Mouse (Mus musculus) layer of hippocampus, postnatal 10 days (tissue): ENCODE results near the gene Srrm4. TPM values are rescaled to one million over a fixed set of nuclear protein-coding genes. Genes with fewer than 3 reads are reported as not detected.
"Not testable (repeated sequence)": the region's sequence is repeated elsewhere in the genome, so short reads cannot be mapped to it uniquely, and the experiment has no call there.

Source experiments
- DNase-seq, 2 experiments: peaks; one replicate each; pipeline ENCODE4 v3.0.0; 2021; ENCODE audit warnings: low spot score in 2 of 2
- total RNA-seq, 2 experiments: library from RNA; stranded (reverse); gene quantifications; 2 replicates each; pipeline ENCODE4 v1.2.3; 2021

Gene Srrm4
- total RNA-seq, 2 experiments from 2014 or later: 38.3 to 38.8 TPM

DNA sequence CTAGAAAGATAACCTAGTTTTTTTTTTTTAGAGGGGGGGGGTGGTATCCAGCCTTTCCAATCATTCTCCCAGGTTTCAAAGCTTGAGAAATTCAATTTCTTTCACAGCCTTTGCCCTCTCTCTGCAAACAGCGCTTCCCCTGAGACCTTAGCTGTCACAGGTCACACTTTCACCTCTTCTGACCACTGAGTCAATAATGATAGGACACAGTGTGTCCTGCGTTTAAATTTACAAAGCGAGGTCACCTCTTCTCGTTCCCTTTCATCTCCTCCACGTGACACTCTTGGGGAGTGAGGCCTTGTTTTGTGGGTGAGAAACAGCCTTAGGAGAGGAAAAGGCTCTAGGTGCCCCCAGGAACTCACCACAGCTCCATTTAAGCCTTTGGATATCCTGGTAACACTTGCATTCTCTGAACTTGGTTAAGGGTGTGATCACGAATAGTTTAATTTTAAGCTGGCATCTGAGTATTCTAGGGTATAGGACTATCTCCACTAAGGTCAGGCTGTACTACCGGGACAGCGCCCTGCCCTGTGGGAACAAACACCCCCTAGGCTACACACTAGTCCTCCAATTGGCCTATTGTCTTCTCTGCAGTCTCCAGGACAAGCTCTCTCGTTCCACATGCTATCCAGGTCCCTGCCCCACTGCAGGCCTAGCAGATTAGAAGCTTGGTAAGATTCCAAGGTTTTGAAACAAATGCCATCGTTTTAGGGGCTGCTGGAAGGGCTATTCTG lies 145.8 kb downstream of the Srrm4 start:
- no peak for DNase-seq

DNA sequence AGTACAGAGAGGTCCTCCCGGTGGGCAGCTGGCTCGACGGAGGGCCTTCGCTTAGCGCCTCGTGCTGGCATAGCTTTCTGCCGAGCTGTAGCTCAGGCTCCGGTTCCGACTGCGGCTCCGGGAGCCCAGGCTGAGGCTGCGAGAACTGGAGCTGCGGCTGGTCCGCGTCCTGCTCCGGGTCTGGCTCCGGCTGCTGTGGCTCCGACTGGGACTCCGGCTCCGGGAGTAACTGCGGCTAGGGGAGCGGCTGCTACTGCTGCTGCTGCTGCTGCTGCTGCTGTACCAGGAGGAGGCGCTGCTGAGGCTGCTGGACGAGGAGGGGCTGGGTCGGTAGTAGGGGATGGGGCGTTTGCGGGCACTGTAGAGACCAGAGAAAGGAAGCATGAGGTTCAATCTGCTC lies 147.1 kb downstream of the Srrm4 start:
- peak; percentile 68 to 74 for DNase-seq

DNA sequence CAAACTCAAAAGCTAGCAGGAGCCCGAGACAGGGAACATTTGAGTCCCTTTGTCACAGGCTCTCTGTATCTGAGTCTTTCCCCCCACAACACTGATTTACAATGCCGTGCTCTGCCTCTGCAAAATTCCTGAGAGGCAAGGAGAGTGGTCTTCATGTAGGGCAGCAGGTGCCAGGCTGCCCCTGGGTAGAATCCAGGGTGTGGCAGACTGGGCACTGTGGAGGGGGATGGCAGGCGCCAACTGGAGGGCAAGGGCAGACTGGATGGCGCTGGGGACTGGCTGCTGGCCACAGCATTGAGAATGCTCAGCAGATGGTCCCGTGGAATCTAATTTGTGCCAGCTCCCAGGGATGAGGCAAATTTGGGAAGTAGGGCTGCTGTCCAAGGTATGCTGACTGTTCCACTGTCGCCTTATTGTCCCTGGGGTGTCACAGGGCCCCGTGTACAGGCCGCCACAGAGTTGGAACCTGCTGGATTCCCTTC lies 148.1 kb downstream of the Srrm4 start:
- DNase-seq: peak; percentile 57 to 71

DNA sequence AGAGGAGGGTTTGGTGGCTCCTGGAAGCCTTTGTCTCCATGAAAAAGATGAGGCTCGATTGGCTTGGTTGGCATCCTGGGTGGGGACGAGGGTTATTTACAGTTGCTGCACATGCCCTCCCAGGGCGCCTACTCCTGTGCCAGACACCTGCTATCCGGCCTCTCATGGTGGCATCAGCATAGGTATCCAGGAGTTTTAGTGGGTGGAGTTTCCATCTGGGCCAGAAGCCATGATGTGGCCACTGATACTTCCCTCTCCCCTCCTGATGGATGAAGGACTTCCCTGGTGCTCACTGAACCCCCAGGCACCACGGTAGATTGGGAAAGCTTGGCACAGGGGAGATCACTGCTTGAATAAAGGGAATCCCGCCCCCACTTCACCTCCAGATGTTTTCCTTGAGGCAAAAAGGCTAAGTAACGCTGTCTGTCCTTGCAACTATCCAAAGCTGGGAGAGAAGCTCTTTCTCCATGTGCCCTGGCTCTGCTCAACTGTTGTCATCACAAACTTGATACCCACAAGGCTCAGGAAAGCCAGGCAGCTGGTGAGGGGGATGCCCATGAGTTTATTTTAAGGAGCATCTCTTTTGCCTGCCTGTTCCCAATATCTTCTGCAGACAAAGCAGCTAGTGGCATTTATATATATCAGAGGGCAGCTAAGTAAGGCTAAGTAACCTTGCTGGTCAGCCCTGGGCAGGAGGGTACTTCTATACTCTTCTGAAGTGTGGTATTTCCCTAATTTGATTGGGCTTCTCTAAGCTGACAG lies 148.7 kb downstream of the Srrm4 start:
- DNase-seq: peak; percentile 22 to 36

DNA sequence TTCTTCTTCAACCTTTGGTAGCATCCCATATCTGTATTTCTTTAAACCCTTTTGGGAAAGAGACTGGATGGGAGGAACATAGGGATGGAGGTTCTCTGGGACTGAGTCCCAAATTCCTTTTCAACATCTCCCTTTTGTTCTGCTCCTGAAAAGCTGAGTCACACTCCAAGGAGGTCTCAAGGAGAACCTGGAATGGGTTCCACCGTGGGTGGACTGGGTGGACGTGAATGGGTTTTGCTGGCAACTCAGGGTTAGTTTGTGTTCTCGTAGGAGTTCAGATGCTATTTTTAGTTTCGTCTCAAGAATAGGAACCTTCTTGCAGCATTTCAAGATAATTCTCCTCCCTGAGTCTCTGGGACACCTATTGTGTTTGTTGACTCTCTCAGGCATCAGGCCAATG lies 151.4 kb downstream of the Srrm4 start:
- no peak for DNase-seq

DNA sequence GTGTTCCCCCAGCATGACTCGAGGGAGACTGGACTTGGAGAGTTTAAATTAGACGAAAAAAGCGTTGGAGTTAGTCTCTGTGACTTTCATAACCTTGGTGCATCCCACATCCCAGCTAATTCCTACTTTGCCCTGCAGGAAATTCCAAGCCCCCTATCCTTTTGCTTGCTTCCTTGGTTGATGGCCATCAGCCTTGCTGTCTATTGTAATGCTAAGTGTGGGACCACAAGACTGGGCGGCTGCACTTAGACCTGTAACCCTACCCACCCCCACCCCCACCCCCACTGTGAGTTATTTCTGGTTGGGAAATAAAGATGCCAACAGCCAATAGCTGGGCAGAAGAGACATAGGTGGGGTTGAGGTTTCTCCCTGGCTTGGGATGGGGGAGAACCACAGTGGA lies 153.3 kb downstream of the Srrm4 start:
- DNase-seq: no peak

DNA sequence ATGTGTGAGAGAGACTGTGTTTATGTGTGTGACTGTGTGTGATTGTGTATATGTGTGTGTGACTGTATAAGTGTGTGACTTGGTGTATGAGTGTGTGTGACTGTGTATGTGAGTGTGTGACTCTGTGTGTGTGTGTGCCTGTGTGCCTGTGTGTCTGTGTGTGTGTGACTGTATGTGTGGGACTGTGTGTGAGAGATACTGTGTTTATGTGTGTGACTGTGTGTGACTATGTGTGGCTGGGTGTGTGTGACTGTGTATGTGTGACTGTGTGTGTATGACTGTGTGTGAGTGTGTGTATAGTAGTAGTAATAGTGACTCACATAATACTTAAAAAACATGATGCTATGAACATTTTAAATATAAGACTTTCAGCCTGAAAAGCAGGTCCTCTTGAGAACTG lies 155.5 kb downstream of the Srrm4 start:
- no peak for DNase-seq

DNA sequence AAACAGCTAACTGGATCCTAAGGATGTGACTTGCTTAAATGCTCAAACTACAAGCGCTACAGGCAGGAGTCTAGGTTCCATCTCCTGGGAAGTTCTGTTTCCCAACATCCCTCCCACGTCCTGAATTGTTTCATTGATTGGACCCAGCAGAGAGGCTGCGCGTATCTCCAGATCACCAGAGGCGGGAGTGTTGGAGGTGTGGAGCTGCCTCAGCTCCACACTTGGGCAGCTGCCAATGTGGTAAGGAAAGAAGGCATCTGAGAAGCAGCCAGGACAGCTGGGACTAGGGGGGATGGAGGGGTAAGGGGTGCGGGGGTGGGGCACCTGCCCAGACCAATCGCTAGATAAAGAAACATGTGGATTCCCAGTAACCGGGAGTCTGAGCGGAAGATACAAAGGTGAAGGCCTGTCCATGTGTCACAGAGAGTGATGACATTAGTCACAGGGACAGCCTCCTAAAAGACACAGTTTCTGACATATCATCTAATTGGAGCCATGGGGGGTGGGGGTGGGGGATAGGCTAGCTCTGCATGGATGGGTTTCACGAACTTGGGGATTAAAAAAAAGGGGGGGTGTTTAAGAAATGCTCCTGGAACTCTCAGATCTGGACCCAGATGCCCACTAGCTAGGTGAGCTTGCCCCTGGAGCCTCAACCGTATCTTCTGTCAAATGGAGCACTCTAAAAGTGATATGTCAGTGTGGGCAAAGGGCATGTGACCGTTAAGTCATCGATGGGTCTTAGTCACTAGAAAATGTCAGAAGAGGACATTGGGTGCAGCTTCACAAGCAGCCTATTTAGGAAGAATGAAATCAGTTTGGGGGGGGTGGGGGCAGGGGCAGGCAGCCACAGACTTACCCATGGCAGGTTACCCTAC lies 156.4 kb downstream of the Srrm4 start:
- no peak for DNase-seq

DNA sequence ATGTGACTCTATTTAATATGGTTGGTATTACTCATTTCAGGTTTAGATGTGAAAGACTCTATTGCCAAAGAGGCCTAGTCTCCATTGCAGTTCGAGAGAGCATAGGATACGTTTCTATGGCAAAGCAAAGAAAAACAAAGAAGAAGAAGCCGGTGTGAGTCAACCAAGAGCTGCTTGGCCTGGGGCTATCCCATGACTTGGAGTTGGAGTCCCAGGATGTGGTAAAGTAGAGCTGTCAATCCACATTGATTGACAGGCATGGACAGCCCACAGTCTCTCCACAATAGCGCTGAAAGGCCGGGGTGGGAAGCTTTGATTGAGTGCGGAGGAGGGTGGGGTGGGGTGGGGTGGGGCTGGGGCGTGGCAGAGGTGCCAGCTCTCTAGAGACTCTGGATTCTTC lies 158.7 kb downstream of the Srrm4 start:
- no peak for DNase-seq

DNA sequence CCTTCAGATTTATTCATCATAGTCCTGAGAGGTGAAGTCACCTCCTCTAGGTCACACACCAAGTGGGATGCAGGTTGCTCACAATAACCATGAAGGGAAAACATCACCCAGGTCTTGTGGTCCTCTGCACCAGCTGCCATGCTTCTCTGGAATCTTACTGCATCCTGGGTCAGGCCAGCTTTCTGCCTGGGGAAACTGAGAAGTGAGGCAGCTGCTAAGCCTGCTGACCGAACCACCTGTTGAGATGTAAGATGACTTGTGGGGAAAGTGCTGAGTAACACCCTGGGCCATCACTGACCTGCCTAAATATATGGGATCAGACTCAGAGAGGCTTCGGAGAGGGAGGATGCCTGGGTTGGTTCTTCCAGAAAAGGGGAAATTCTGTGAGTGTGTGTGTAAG lies 164.9 kb downstream of the Srrm4 start:
- DNase-seq: no peak

DNA sequence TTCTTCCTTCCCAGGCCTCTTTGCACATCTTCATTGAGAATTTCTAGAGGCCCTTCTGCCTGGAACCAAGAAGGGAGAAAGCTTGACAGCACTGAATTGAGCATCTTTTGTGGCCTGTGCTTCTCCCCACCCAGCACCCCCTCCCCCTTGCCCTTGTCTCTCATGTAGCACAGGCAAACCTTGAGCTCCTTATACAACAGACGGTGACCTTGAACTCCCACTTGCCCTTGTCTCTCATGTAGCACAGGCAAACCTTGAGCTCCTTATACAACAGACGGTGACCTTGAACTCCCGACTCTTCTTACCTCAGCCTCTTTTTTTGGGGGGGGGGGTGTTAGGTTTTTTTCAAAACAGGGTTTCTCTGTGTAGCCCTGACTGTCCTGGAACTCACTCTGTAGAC lies 165.9 kb downstream of the Srrm4 start:
- DNase-seq: not testable (repeated sequence)

DNA sequence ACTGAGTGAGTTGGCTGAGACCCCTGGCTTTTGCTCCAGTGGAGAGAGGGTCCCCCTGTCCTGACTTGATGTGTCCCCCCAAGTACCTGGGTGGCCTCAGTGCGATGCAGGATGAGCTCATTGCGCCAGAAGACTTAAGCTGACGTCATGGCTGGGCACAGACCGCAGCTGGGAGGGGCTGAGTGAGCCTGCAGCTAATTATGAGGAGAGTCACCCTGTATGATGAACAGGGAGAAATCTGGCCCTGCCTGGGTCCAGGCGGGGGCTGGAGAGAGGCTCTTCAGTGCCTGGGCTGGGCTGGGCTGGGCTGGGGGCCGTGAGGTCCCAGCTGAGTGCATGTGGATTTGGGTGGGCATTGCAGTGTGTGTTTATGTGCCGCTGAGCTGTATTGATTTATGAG lies 166.3 kb downstream of the Srrm4 start:
- DNase-seq: no peak

DNA sequence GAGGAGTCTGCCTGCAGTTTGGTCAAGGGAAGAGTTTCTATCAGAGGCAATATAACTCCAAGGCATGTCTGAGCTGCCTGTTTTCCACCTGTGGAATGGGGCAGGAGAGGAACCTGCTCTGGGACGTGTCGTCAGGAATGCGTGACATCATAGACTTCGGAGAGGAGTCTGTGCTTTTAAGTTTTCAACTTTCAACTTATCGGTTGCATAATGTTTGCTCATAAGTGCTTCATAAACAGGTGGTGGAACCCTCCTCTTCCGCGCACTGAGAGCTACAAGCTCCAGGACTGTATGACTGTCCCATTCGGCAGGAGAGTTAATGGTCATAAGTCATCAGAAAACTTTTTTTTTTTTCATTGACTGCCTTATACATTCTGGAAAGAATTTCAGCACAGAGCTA lies 167.9 kb downstream of the Srrm4 start:
- DNase-seq: no peak

DNA sequence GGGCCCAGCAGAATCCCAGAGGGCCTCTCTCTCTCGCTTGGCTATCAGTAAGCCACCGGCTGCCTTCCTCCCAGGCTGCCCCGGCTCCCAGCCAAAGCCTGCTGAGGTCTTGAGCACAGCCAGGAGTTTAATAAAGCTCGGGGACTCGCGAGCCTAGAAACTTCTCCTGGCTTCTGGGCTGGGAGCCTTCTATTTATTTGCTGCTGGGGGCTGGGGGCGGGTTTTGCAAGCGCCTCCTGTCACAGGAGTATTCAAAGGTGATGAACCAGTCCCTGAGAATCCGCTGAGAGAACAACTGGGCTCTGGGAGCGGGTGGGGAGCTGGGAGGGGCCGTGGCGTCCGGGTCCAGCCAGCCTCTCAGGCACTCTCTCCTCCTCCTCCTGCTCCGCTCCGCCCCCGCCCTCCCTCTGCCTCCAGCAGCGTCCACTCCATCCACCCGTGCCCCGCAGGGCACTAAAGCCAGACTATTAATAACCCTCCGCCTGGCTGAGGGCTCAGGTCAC lies 168.9 kb downstream of the Srrm4 start, which contains the start of gene Hspb8:
TSS of gene Hspb8 (minus strand) at position 166 of the 503 bp plus-strand sequence.
- DNase-seq: peak; percentile 62 to 71

DNA sequence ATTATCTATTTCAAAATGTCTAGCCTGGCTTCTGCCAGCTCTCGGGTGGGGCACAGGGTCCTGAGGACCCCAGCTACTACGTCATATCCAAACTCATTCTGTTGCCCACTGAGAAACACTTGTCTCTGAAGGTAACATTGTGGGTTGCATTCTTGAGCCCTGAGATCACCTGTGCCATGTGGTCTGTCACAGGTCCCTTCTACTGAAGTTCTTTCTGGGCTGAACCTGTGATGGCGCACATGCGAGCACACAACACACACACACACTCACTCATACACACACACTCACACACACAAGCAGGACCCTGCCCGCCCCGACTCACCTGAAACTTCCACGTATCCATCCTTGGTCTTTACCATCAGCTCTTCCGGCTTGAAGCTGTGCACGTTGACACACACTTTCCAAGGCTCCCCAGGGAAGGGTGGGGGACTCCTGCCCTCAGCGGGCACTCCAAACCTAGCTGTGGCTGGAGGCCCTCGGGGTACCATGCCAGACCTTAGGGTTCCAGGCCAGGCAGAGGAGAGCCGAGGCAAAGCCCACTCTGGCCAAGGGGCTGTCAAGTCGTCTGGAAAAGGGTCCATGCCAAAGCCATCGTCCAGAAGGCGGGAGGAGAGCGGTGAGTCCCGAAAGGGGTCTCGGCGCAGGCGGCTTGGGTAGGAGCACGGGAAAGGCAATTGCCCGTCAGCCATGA lies 169.7 kb downstream of the Srrm4 start:
- no peak for DNase-seq

DNA sequence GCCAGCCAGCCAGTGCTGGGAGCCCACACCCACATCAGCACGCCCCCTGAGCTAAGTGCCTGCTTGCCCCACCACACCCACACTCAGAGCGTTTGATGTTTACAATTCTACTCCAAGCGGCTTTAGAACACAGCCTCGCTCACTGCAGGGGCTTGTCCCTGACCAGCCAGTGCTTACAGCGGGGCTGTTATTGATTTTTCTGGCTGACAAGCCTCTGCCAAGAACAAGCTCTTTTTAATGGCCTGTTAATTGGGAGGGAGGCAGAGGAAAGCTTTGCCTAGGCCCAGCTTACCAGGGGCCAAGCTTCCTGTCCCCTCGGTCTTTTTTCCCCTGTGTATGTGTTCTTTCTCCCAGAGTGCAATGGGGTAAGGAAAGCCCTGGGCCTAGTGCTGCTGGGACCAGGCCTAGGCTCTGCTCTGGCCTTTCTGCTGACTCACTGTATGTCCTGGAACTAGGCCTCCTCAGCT lies 170.8 kb downstream of the Srrm4 start:
- DNase-seq: peak in 1 of 2 experiments; percentile 50

DNA sequence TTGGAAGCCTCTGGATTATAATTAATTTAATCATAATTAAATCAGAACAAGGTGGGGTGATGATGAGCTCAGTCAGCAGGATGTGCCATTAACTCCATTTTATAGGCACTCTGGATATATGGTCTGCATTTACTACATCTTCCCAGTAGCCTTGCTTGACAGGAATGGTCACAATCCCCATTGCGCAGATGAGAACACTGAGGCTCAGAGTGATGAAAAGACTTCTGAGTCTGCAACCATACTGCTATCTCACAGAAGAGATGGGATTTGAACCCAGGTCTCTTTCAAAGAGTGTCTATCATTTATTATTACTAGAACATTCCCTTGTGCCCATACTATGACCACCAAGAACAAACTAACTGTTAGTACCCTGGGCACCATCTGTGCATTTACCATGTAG lies 171.4 kb downstream of the Srrm4 start:
- DNase-seq: no peak

DNA sequence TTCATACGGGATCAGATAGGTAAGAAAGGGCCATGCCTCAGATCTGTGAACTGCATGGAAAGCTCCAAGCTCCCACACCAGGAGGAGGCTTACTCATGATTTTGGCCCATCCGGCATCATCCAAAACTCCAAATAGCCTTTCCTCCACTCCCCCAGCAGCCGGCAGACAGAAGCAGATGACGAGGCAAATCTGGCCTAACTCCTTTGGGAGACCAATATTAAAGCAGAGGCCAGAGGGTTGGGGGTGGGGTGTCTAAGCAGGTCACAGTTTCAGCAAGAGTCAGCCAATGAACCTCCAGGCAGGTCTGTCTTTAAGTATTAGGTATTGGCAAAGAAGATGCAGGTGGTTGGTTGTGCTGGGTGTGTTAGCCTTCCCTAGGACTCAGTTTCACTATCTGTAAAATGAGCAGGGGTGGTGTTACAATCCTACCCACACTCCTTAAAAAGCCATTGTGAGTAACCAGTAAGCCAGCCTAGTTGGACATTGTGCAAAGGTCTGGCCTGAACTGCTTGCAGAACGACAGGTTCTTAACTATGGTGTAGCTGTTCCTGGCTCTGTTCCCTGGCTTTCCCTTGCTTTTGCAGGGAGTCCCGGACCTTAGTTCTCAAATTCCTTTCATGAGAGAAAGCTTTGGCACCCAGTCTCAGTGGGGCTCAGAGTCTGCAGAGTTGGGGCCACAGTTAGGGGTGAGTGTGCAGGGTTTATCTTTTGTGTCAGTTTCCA lies 172.1 kb downstream of the Srrm4 start:
- DNase-seq: no peak

DNA sequence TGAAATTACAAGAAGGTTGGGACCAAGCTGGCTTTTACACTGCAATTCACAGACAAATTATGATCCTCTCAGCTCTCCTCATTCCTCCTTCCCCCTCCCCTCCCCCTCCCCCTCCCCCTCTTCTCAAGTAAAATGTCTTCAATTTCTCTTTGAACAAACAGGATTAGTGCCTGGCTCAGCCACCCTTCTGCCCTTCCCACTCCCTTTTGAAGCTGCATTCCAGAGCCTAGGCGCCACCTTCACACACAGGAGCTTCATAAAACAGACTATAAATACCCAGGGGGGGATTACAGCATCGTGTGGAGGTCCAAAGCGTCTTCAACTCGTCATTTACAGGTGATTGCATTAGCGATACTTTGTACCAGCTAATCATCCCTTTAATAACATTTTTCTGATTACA lies 175.4 kb downstream of the Srrm4 start:
- no peak for DNase-seq
